Mouse (Mus musculus) mesoderm, embryonic 11.5 days (tissue): ENCODE measurements around the gene Pate2.
A peak's percentile ranks its signal among the peaks of the same experiment; 100 is the strongest.
"Not testable (repeated sequence)": the region's sequence is repeated elsewhere in the genome, so short reads cannot be mapped to it uniquely, and the experiment has no call there.

Experiments
- DNase-seq: peaks from one replicate; pipeline ENCODE4 v3.0.0-alpha.2; 2012; ENCODE audit warnings: low read depth, low spot score

Gene Pate2

DNA sequence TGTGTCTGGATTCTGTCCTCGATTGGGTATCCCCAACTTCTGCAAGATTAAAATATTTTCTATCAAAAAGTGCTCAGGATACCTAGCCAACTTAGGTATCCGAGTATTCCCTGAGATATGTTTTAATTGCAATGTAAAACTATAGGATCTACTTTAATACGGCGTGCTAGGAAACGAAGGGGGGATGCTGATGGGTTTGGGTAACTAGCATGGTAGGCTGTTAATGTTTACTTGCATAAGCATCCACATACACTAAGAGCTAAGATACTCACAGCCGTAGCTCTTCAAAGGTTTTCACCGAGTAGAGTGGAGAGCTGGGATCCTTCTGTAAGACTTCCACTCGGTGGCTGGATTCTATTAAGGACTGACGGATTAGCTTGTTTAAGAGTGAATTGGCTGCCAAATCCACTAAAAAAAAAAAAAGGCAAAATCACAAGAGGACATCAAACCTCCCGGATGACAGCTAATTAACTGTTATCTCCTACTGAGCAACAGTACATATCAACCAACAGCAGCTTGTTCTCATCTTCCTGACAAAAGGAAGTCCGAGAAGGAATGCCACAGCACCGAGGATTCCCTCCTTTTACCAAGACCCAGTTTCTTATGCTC is 13.5 kb upstream of the Pate2 start:
- DNase-seq, result no peak

DNA sequence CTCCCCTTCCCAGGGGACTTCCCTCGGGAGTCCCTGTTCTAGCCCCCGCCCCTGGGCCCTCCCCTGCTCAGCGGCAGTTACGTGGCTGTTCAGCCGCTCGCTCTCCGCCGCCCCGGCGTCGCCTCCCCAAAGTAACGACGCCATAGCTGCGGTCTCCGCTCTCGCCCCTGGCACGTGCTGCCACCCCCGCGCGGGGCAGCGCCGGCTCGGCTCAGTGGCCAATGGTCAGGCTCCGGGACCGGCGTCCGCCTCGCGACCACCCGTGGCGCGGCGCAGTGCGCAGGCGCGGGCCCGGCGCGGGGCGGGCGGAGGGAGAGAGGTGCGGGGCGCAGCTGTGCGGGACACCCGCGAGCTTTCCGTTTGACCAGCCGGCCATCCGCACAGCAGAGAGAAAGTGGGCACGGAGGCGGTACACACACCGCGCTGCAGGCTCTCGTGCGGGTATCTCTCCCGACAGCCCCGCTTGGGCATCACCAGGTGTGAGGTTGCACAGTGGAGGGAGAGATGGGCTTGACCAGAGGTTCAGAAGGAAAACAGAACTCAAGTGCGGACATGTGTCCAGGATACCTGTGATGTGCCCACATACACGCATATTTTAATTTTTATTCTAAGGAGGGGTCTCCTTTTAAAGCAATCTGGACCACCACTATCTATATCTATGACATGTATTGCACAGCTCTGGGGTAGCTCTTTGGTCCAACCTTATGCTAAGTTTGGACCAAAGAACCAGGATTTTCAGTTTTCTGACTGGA is 11.7 kb upstream of the Pate2 start, which contains the start of the genes Ddx25 and Pus3:
TSS of gene Ddx25 (minus strand) at position 272 of the 752 bp plus-strand sequence.
TSS of gene Pus3 (plus strand) at position 339 of the 752 bp plus-strand sequence.
- peak; percentile 78 for DNase-seq

DNA sequence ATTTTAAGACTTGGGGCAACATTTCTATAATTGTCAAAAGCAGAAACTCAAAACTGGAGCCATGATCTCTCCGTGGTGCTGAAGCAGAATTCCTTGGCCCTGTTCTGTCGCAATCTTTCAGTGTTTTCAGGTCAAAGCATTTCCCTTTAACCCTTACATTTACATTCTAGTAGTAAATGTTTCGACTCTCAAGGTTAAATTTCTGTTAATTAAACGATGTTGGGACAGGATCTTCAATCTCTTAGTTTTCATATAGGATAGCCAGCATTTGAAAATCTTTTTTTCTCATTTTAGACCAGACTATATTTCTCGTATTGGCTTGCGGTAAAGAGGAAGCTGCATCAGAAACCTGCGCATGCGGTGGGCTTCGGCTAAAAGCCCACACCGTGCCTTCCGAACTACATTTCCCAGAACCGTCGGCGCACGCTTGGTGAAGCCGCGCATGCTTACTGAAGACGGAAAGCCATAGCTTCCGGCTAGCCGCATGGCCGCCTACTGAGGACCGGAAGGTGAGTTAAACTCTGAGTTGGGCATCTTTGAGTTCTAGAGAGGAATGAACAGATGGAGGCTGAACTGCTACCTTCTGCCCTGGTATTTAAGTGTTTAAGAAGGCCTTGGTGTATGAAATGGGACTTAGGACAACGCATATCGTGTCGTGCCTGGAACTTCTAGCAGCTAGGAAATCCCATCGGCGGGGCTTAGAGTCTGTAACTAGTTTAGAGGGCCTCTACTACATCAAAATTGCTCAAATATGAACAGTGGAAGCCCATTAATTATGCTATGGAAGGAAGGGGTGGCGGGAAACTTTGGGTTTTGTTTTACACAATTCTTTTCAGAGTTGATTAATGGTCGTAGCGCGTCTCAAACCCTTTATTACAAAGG is 10.8 kb upstream of the Pate2 start:
- DNase-seq, result peak; percentile 95

DNA sequence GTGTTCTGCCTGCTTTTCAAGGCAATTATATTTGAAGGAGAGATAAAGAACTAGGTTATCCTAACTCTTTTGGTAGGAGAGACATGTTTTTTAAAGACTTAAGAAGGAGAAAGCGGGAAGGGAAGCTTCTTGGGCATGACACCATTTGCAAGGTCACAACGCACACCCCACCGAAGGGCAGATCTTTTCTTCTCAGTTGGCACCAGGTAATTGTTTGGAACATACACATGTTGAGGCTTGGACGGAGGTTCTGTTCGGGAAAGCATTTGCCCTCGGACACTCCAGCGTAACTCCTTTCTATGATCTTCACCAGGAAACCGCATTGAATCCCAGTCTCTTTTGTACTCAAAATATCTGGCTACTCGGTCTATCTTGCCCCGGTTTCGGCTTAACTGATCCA is 9.0 kb upstream of the Pate2 start:
- no peak for DNase-seq

DNA sequence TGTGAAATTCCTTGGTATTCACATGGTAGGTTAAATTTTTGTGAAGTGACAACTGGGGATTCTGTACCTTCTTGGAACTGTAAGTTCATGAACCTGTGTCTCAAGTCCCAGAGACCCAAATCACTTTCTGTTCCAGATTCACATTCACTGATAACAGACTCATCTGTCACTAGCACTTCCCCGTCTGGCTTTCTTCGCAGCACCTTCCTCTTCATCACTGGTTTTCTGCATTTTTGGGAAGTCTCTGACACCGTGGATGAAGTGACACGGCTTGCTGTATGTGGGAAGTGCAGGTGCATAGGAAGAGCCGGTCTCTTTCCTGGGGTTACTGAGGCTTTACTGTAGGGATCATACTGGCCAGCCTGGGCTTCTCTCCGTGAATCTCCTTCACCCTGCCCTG is 8.5 kb upstream of the Pate2 start:
- no peak for DNase-seq

DNA sequence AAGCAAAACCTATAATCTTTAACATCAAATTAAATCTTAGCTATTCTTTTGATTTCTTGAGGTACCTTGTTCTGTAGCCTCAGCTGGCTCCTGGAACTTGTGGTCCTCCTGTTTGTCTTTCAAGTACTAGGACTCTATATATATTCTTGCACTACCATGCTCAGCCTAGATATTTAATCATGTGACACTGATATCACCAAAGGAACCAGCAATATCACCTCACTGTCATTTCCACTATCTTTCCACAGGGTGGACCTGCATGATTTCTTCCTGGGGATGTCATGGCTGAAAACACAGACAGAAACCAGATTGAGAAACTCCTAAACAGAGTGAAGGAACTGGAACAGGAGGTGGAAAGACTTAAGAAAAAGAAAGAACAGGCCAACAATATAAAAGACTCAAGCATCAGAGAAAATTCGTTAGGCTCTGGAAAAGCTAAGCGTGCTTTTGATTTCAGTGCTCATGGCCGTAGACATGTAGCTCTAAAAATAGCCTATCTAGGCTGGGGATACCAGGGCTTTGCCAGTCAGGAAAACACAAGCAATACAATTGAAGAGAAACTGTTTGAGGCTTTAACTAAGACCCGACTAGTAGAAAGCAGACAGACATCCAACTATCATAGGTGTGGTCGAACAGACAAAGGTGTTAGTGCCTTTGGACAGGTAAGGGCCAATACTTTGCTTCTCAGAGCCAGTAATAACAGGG is 5.4 kb upstream of the Pate2 start:
- no peak for DNase-seq

DNA sequence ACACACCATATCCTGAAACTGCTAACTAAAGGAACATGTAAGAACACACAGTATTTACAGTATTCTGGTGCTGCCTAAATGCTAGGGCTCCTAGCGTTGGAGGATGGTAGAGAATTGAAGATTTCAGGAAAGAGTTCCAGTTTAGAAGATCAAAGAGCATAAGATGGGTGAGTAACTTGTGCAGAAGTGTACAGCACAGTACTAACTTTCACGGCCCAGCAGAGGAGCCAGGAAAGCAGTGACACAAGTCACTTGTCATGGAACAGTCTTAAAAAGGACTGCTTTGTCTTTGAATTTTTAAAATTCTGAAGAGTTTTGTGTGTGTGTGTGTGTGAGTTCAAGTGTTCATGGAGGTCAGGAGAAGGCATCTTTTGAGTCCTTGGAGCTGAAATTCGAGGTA is 2.1 kb upstream of the Pate2 start:
- DNase-seq, result no peak

DNA sequence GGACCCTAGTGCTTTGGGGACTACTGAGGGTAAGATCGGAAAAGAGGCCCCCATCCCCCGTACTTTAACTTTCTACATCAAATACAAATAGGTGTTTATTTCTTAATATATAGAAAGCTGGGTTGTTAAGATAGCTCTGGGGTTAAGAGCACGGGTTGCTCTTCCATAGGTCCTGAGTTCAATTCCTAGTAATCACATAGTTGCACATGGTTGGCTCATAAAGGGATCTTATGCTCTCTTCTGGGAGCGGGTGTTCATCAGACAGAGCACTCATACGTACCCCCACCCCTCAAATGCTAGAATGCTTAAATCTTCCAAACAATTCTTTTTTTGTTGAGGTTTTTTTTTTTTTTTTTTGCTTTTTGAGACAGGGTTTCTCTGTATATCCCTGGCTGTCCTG is 579 bp downstream of the Pate2 start:
- DNase-seq, result no peak

DNA sequence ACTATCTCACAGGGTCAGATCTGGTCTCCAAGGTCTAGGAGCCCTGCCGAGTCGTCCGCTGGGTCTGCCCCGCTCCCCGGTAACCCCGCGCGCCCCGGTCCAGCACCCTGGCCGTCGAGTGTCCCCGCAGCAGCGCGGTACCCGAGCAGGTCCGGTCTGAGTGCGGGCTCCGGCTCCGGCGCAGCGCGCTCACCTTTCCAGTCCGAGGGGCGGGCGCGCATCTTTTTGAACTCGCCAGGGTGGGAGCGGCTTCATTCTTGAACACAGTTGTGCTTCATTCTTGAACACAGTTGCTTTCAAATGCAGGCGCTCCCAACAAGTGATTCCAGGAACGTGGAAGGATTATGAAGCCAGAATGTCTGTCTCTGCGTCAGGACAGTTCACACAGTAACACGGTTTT is 4.3 kb downstream of the Pate2 start:
- no peak for DNase-seq

DNA sequence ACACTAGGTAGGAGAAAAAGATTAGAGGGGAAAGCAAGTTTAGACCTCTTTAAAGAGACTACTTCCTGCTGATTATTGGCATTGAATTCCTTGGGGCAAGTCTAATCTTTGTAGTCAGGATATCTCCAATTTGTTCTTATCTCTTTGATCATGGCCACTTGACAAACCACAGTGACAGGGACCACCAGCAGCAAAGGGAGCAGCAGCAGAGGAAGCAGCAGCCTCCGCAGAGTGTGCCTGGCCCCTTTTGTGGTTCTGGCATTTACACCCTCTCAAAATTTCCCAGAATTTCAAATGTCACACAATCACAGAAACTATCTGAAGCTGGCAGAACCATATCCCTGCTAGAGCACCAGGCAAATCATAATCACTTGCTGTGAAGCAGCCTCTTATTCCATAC is 17.6 kb downstream of the Pate2 start:
- no peak for DNase-seq

DNA sequence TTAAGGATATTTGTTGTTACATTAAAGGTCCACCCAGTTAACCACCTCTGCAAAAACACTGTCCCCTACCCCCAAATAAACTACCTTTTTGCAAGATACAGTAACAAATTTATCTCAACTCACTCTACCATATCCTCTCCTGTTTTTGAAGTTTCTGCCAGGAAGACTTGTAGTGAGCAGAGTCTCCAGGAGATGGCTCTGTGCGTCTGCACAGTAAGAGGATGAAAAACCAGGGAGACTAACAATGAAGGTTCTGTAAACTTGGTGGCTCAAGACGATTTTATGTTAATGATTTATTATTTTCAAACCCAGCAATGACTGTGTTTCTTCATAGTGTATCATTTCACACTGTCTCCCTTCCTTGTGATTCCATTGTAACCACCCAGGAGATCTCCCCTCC is 22.8 kb downstream of the Pate2 start:
- DNase-seq, result peak; percentile 33

DNA sequence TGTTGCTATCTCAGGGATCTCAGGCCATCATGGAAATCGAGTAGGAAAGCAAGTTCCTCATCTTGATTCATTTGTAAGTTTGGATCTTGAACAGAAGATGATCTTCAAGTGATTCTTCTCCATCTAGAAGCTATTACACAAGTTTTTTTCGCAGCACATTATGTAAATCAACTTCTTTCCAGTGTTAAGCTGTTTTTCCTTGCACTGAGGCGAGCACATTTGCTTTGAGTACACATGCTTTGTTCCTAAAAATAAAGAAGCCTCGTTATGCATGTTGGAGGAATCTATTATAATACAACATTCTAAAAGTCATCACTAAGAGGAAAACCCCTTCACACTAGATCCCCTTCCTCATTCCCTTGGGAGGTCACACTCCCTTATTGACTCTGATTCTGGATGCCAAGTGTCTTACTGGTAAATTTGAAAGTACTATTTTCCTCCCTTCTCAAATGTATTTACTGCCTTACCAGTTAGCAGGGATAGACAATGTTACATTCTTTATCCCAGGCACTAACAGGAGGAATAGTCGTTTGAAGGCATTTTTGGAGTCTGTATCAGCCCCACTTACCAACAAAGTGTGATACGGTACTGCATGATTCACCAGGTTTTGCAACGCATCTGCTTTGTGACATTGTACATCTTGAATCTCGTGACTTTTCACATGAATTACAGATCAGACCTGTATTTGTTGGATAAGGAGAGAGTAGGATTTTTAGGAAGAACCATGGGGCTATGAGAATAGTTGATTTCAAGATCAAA is 37.7 kb downstream of the Pate2 start:
- no peak for DNase-seq

DNA sequence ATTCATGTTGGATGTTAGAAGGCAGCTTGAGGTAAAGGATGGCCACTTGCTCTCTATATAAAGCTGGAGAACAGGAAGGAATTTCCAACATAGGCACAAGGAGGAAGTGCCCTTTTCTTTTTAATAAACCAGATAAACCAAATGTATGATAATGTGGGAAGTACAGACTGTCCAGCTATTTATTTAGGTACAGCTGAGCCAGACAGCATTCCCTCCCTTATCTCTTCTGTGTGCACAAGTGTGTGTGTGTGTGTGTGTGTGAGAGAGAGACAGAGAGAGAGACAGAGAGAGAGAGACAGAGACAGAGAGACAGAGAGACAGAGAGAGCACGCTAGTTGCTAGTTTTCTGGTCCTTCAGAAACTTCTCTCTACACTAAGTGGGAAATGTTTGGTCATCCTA is 41.8 kb downstream of the Pate2 start, which contains the start of gene Pate4:
TSS of gene Pate4 (minus strand) at position 101 of the 400 bp plus-strand sequence.
- DNase-seq, result no peak

DNA sequence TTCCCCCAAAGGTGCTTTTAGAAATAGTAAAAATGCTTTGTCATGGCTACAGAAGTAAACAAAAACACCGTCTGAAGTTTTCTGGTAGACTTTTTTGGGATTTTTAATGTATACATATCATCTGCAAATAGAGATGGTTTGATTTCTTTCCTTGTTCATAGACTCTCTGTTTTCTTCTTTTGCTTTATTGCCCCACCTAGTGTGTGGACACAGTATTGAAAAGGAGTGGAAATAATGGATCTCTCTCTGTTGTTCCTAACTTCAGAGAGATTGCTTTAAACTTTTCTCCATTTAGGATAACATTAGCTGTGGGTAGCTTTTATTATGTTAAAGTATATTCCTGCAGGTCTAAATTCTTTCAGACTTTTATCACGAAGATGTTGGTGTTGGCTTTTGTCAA is 43.9 kb downstream of the Pate2 start:
- DNase-seq, result peak; percentile 2

DNA sequence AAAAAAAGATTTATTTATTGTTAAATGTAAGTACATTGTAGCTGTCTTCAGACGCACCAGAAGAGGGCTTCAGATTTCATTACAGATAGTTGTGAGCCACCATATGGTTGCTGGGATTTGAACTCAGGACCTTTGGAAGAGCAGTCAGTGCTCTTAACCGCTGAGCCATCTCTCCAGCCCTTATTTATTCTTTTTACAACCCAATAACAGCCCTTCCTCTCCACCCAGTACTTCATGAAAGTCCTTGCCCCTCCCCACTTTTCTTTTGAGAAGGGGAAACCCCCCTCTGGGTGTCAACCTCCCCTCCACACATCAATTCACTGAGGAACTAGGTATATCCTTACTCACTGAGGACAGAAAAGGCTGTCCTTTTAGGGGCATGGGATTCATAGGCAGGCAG is 46.7 kb downstream of the Pate2 start:
- DNase-seq, result not testable (repeated sequence)

DNA sequence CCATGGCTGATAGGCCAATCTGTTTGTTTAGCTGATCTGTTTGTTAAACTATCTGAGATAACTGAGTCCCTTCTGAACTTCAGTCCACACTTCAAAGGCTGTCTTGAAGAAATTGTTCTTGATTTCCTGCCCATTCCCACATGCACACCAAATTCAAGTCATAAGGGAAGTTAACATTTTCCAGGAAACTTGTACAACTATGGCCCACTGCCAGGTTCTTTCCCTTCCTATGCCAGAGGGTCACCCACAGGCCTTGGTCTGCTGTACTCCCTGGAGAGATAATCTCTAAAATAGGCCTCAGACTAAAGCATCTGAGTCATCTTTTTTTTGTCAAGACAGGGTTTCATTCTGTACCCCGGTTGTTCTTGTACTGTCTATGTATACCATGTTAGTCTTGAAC is 62.9 kb downstream of the Pate2 start:
- DNase-seq, result no peak

DNA sequence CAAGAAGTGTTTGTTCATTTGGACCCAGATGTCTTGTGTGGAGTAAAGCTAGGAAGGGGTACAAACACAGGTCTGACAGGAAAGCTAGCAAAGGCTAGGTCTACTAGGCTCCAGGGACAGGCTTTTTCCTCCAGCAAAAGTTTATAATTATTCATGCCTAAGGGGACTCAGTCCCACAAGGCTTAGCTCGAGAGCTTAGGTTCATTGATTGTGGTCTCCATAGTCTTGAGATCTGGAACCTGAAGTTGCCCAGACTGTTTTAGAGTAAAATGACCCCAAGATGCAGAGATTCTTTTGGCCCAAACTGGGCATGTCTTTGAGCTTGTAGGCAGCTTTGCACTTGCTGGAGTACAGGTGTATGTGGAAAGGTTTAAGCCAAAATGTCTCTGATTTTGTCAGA is 78.0 kb downstream of the Pate2 start, which contains the start of gene Pate3:
TSS of gene Pate3 (minus strand) at position 101 of the 400 bp plus-strand sequence.
- DNase-seq, result no peak

DNA sequence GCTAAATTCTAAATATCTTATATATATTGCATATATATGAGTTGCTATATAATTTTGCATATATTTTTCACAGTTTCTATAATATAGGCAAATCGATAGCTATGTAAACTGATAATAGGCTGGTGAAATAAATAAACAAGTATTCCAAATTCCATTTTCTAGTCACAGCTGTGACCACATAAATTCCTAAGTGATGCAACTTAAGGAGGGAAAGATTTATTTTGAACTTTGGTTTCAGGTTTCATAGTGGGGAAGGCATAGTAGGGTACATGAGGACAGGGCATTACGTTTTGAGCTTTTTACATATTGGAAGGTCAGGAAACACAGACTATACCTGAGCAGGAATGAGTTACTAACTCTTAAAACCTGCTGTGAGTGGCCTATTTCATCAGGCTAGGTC is 103.5 kb downstream of the Pate2 start:
- no peak for DNase-seq

DNA sequence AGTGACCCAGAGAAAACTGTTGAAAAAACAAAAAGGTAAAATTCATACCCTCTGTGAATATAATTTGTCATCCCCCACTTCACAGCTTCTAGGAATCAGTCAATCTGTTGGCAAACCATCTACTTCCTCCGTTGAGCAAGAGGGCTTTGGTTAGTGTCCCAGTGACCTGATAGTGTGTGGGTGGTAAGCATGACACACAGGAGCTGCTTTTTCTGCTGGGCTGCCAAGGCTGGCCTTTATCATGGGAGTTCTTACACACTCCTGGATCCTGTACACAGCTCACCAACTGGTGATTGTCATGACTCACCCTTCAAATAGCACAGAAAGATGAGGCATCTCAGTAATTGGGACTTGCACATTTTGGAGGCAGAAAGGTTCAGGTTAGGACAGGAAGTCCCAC is 116.9 kb downstream of the Pate2 start, which contains the start of gene Pate1:
TSS of gene Pate1 (minus strand) at position 378 of the 400 bp plus-strand sequence.
- peak; percentile 13 for DNase-seq

DNA sequence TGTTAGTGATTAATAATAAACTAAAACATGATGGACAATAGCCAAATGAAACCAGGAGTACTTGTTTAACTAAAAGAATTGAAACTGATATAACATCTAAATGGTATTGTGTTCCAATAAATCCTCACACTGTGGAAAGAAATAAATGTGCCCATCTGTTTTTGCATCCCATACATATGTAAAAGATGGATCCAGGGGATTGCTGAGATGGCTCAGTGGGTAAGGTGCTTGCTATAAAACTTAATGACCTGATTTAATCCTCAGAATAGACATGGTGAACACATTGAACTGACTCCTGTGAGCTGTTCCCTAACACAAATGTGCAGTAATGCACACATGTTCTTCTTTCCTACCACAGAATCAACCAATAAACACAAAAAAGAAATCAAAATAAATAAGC is 121.8 kb downstream of the Pate2 start:
- DNase-seq, result no peak

DNA sequence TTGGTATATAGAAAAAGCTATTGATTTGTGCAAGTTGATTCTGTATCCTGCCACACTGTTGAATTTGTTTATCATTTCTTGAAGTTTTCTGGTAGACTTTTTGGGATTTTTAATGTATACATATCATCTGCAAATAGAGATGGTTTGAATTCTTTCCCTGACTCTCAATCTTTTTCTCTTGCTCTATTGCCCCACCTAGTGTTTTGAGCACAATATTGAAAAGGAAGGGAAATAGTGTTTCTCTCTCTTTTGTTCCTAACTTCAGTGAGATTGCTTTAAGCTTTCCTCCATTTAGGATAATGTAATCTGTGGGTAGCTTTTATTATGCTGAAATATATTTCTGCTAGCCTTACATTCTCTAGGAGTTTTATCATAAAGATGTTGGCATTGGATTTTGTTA is 137.2 kb downstream of the Pate2 start:
- no peak for DNase-seq
